Mouse (Mus musculus): ENCODE data around the gene Lbhd1. TPM values are rescaled to one million over a fixed set of nuclear protein-coding genes. Genes with fewer than 3 reads are reported as not detected.

Gene Lbhd1
- 10 to 100 TPM; 81.7 to 89.2 TPM for polyA plus RNA-seq (2017; shearing (Covaris generic))

GRCm38 (mm10) chr19:8883616-8884015 is at the start of gene Lbhd1, which contains the start of gene Gm49403:
Lbhd1 (plus strand) TSS chr19:8883732.
Gm49403 (plus strand) TSS chr19:8883930.

GRCm38 (mm10) chr19:8837251-8837791 is 46.2 kb upstream of the Lbhd1 start, which contains the start of gene Bscl2:
Bscl2 (plus strand) TSS chr19:8837467.

GRCm38 (mm10) chr19:8839103-8839907 is 44.2 kb upstream of the Lbhd1 start, which contains the start of gene Gng3:
Gng3 (minus strand) TSS chr19:8839194.

GRCm38 (mm10) chr19:8850402-8850901 is 33.1 kb upstream of the Lbhd1 start, which contains the start of gene Lrrn4cl:
Lrrn4cl (plus strand) TSS chr19:8850768.

GRCm38 (mm10) chr19:8871267-8872186 is 12.0 kb upstream of the Lbhd1 start, which contains the start of gene Ubxn1:
Ubxn1 (plus strand) TSS chr19:8871496.

GRCm38 (mm10) chr19:8880311-8881033 is 3.1 kb upstream of the Lbhd1 start, which contains the start of gene Uqcc3:
Uqcc3 (minus strand) TSS chr19:8880923.

GRCm38 (mm10) chr19:8888511-8889385 is 5.2 kb downstream of the Lbhd1 start, which contains the start of the genes 1810009A15Rik and Gm49416:
1810009A15Rik (plus strand) TSS chr19:8888853.
Gm49416 (plus strand) TSS chr19:8888926.

GRCm38 (mm10) chr19:8892829-8893766 is 9.6 kb downstream of the Lbhd1 start, which contains the start of gene Ints5:
Ints5 (plus strand) TSS chr19:8893005.

GRCm38 (mm10) chr19:8897865-8898495 is 14.4 kb downstream of the Lbhd1 start, which contains the start of gene Ganab:
Ganab (plus strand) TSS chr19:8898071.

GRCm38 (mm10) chr19:8920073-8920736 is 36.7 kb downstream of the Lbhd1 start, which contains the start of gene B3gat3:
B3gat3 (plus strand) TSS chr19:8920374.

GRCm38 (mm10) chr19:8929224-8930088 is 45.9 kb downstream of the Lbhd1 start, which contains the start of the genes Rom1 and Eml3:
Rom1 (minus strand) TSS chr19:8929356.
Eml3 (plus strand) TSS chr19:8929552.

GRCm38 (mm10) chr19:8941515-8942217 is 58.1 kb downstream of the Lbhd1 start, which contains the start of gene Mta2:
Mta2 (plus strand) TSS chr19:8941875.

